Mouse (Mus musculus): Measurements from ENCODE around the gene Ehd3. TPM values are rescaled to one million over a fixed set of nuclear protein-coding genes. Genes with fewer than 3 reads are reported as not detected.

Gene Ehd3
- total RNA-seq, 2 experiments from 2014 or later = 78.2 to 80.3 TPM

GRCm38 (mm10) chr17:73875674-73876073 is 71.7 kb downstream of the Ehd3 start:
- intact Hi-C loops (cut with DNase I) = no loop called here

GRCm38 (mm10) chr17:73879262-73879916 is 75.5 kb downstream of the Ehd3 start:
- no peak for DNase-seq (ENCODE audit: low spot score in 2 of 2)
- intact Hi-C loops (cut with DNase I) = no loop called here

More at GRCm38 (mm10) chr17:73875674-73876073, 71.7 kb downstream of the Ehd3 start:
- no peak for DNase-seq (ENCODE audit: low spot score in 2 of 2)

GRCm38 (mm10) chr17:73880286-73880685 is 76.4 kb downstream of the Ehd3 start:
- DNase-seq (ENCODE audit: low spot score in 2 of 2) = no peak
- intact Hi-C loops (cut with DNase I) = loop anchor here (10.0 kb wide), 1 partner anchor 1025 kb away; no protein-coding TSS in a partner anchor

GRCm38 (mm10) chr17:73881295-73881694 is 77.4 kb downstream of the Ehd3 start:
- intact Hi-C loops (cut with DNase I) = loop anchor here (10.0 kb wide), 1 partner anchor 1026 kb away; no protein-coding TSS in a partner anchor

More at GRCm38 (mm10) chr17:73881295-73881694, 77.4 kb downstream of the Ehd3 start:
- no peak for DNase-seq (ENCODE audit: low spot score in 2 of 2)

Other genes starting within 250 kb of the Ehd3 start
- 10 to 100 TPM; 18.2 to 19.1 TPM for gene Galnt14, start 93.7 kb upstream of the Ehd3 start, total RNA-seq (2021)
- gene Xdh, start 146.1 kb downstream of the Ehd3 start, total RNA-seq (2021) = under 1 TPM; 0.77 to 0.99 TPM
- not detected for gene Srd5a2, start 243.8 kb downstream of the Ehd3 start, total RNA-seq (2021)

All from left cerebral cortex, postnatal 14 days (tissue).